ENCODE assay signal across 26 mouse cellular contexts in the genomic region with DNA sequence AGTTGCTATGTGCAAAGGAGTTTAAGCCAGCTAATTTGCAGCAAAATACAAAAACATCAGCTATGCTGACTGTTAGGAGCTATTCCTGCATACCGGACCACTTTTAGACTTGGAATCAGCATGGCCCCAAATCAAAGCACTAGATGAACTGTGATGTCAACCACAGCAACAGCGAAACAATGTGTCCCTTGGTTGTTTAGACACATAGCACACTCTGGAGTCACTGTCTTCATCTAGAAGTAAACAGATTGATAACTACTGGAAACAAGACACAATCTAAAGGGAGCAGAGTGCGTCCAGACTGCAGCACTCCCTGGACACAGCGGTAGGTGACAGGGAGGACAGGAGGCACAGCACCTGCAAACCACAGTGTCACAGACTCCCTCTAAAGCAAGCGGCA.
DNase-seq lines count a peak whose midpoint lies in the region; ATAC-seq and TF ChIP-seq lines count a peak whose summit lies in the region.
"Had no signal": no experiment of that assay in that cellular context is flagged by ENCODE, and none has a peak within 500 bp of the region (broad histone marks: within the 10 kb centered on the region; RNA-seq: fewer than 3 reads in every experiment).

No protein-coding gene starts in this region.

- no peak for DNase-seq in heart, embryonic 10.5 days (ENCODE audit: low spot score)
- peak; percentile 7 for DNase-seq in liver, adult 2 months (ENCODE audit: extremely low read depth, low read depth, low spot score)
- no peak for DNase-seq in liver
- peak; percentile 22 for DNase-seq in lung, postnatal 14 days
- no peak for DNase-seq in kidney, adult 9 months
- DNase-seq: adrenal gland, adult 8-10 months; B cell, adult 2 months; cerebellum, adult 18-20 months; cerebellum, postnatal 14 days; kidney, adult 11 months; kidney, postnatal 4 days; layer of hippocampus, adult 9-11 months; liver, embryonic 13.5 days; right cerebral cortex, adult 18-20 months; right cerebral cortex, postnatal 4 days; thymus, adult 18-20 months; thymus, postnatal 36 days had no signal

- H3K36me3 ChIP-seq in heart, embryonic 10.5 days: peaks cover 8% of the 10 kb centered on the region; the same call in 1 of the 2 replicates
- no peaks in the 10 kb centered on the region for H3K36me3 ChIP-seq in heart, embryonic 11.5 days (ENCODE audit: control insufficient read depth, insufficient read depth, low read length)
- H3K36me3 ChIP-seq in liver, adult 2 months (ENCODE audit: control insufficient read depth, insufficient read depth, low read length): no peaks in the 10 kb centered on the region; the same call in 1 of the 2 replicates
- no peaks in the 10 kb centered on the region; the same call in 1 of the 2 replicates for H3K36me3 ChIP-seq in lung, embryonic 16.5 days (ENCODE audit: control insufficient read depth, insufficient read depth, low read length)
- H3K36me3 ChIP-seq: heart, embryonic 15.5 days; liver, embryonic 13.5 days had no signal

- no peaks in the 10 kb centered on the region for H3K79me2 ChIP-seq in liver, adult 2 months (ENCODE audit: control insufficient read depth, insufficient read depth, low read length)

- H3K27me3 ChIP-seq in heart, embryonic 10.5 days (ENCODE audit: insufficient read depth, poor library complexity, severe bottlenecking): no peaks in the 10 kb centered on the region
- 0 out of 2 replicates have a peak, but pooled peaks cover 2% of the 10 kb centered on the region for H3K27me3 ChIP-seq in heart, embryonic 11.5 days (ENCODE audit: control insufficient read depth, insufficient read depth, low read length)
- no peaks in the 10 kb centered on the region for H3K27me3 ChIP-seq in liver, adult 2 months (ENCODE audit: control insufficient read depth, insufficient read depth, low read length)
- H3K27me3 ChIP-seq in lung, embryonic 16.5 days (ENCODE audit: control insufficient read depth, insufficient read depth, low read depth, low read length): no peaks in the 10 kb centered on the region
- H3K27me3 ChIP-seq: embryonic facial prominence, embryonic 12.5 days; heart, embryonic 15.5 days; liver, embryonic 13.5 days had no signal

- H3K9ac ChIP-seq in heart, embryonic 11.5 days (ENCODE audit: low read depth, low read length): no peak overlapping the region
- no peak overlapping the region for H3K9ac ChIP-seq in liver, adult 2 months (ENCODE audit: low read depth, low read length)
- H3K9ac ChIP-seq in lung, embryonic 16.5 days (ENCODE audit: low read length): no peak overlapping the region
- H3K9ac ChIP-seq: embryonic facial prominence, embryonic 12.5 days; forebrain, embryonic 13.5 days; heart, embryonic 15.5 days; liver, embryonic 13.5 days had no signal

- H3K27ac ChIP-seq in heart, embryonic 10.5 days: peak overlapping the region; percentile 29; the same call in 1 of the 2 replicates
- H3K27ac ChIP-seq in heart, embryonic 11.5 days (ENCODE audit: low read depth, low read length): no peak overlapping the region
- no peak overlapping the region for H3K27ac ChIP-seq in liver, adult 2 months (replicated peaks; ENCODE audit: insufficient read depth, low read depth, low read length)
- peak overlapping the region; percentile 37; the same call in 1 of the 2 replicates for H3K27ac ChIP-seq in lung, embryonic 16.5 days (ENCODE audit: low read length)
- H3K27ac ChIP-seq: embryonic facial prominence, embryonic 12.5 days; forebrain, embryonic 13.5 days; left cerebral cortex, adult 2 months; liver, embryonic 13.5 days; macrophage had no signal

- peaks cover 39% of the 10 kb centered on the region for H3K4me1 ChIP-seq in heart, embryonic 10.5 days
- H3K4me1 ChIP-seq in heart, embryonic 11.5 days (ENCODE audit: control insufficient read depth, insufficient read depth, low read length): peaks cover 28% of the 10 kb centered on the region
- H3K4me1 ChIP-seq in liver, adult 2 months (ENCODE audit: control insufficient read depth, insufficient read depth, low read length): peaks cover 3% of the 10 kb centered on the region
- H3K4me1 ChIP-seq in lung, embryonic 16.5 days (replicated peaks; ENCODE audit: control insufficient read depth, insufficient read depth, low read length): peaks cover 26% of the 10 kb centered on the region

- no peak overlapping the region for H3K4me2 ChIP-seq in heart, embryonic 11.5 days
- no peak overlapping the region for H3K4me2 ChIP-seq in lung, embryonic 16.5 days (ENCODE audit: low read depth, low read length)
- H3K4me2 ChIP-seq: embryonic facial prominence, embryonic 12.5 days; forebrain, embryonic 13.5 days; heart, embryonic 15.5 days; liver, embryonic 13.5 days; midbrain, embryonic 11.5 days had no signal

- ATAC-seq in heart, embryonic 11.5 days (replicated peaks; ENCODE audit: insufficient number of reproducible peaks, low FRiP score, low TSS enrichment): no peak
- peak; percentile 58 for ATAC-seq in lung, embryonic 16.5 days (ENCODE audit: low read depth)
- ATAC-seq: activated CD4-positive, CD25-positive, alpha-beta regulatory T cell, adult 4 months; forebrain, embryonic 13.5 days had no signal

- WGBS in heart, embryonic 10.5 days: 88% methylated on average over 5 of the region's 5 CpGs
- 76% methylated on average over 5 of the region's 5 CpGs for WGBS in heart, embryonic 11.5 days (ENCODE audit: insufficient replicate concordance)
- 75% methylated on average over 5 of the region's 5 CpGs for WGBS in liver, adult 2 months
- 57% methylated on average over 5 of the region's 5 CpGs for WGBS in lung, embryonic 16.5 days

- TF ChIP-seq POLR2A in liver, adult 2 months (IDR thresholded peaks at IDR 0.05; ENCODE audit: extremely low read depth, insufficient read depth, low read length): no peak

- H3K4me3 ChIP-seq in heart, embryonic 10.5 days: no peak overlapping the region
- no peak overlapping the region for H3K4me3 ChIP-seq in heart, embryonic 11.5 days (ENCODE audit: low read depth, low read length)
- no peak overlapping the region for H3K4me3 ChIP-seq in liver, adult 2 months (ENCODE audit: insufficient read depth, low read depth, low read length)
- H3K4me3 ChIP-seq in lung, embryonic 16.5 days (ENCODE audit: low read length): no peak overlapping the region
- H3K4me3 ChIP-seq: embryonic facial prominence, embryonic 12.5 days; forebrain, embryonic 13.5 days; heart, embryonic 15.5 days; left cerebral cortex, adult 2 months; liver, embryonic 13.5 days had no signal

- TF ChIP-seq CTCF in liver, adult 2 months (IDR thresholded peaks at IDR 0.05; ENCODE audit: low read depth, low read length): no peak

- no peaks in the 10 kb centered on the region for H3K9me3 ChIP-seq in heart, embryonic 10.5 days
- no peaks in the 10 kb centered on the region for H3K9me3 ChIP-seq in heart, embryonic 11.5 days (replicated peaks; ENCODE audit: control insufficient read depth, low read length)
- no peaks in the 10 kb centered on the region for H3K9me3 ChIP-seq in lung, embryonic 16.5 days (ENCODE audit: control insufficient read depth, low read length)
- H3K9me3 ChIP-seq: embryonic facial prominence, embryonic 12.5 days; forebrain, embryonic 13.5 days; heart, embryonic 15.5 days; liver, embryonic 13.5 days had no signal

Comparison
In these comparisons a context has a peak if more than half of its experiments do, and no peak if none do; other contexts are left out.
1. DNase-seq: peak in liver, adult 2 months (single experiment) and lung, postnatal 14 days (single experiment); none in heart, embryonic 10.5 days (single experiment), liver (single experiment) and kidney, adult 9 months (single experiment).
2. H3K27ac ChIP-seq: peak in heart, embryonic 10.5 days (single experiment) and lung, embryonic 16.5 days (single experiment); none in heart, embryonic 11.5 days (single experiment) and liver, adult 2 months (single experiment).